Mouse (Mus musculus) stomach, postnatal 0 days (tissue): ENCODE results near the gene Lifr. TPM values are rescaled to one million over a fixed set of nuclear protein-coding genes. Genes with fewer than 3 reads are reported as not detected.

ENCODE experiments used
- ATAC-seq: fragments of 200-750 bp; cut with Nextera tagmentation; 2 replicates; pipeline ENCODE4 v1.8.0; 2017; ENCODE audit not compliant: low FRiP score, low TSS enrichment
- DNase-seq: peaks from one replicate; pipeline ENCODE4 v3.0.0-alpha.2; 2016; ENCODE audit warnings: low spot score
- H3K27ac ChIP-seq: fragments of 300-500 bp; sonication (generic); replicated peaks from 2 replicates; pipeline ENCODE4 v1.5.1; 2014; ENCODE audit warnings: mild to moderate bottlenecking, control low read depth
- H3K27me3 ChIP-seq: fragments of 300-500 bp; sonication (generic); 2 replicates; pipeline ENCODE4 v1.6.1; 2014; ENCODE audit warnings: low read length; ENCODE audit not compliant: control insufficient read depth, insufficient read depth
- H3K36me3 ChIP-seq: fragments of 300-500 bp; sonication (generic); 2 replicates; pipeline ENCODE4 v1.6.1; 2014; ENCODE audit warnings: low read length, mixed read lengths; ENCODE audit not compliant: control insufficient read depth, insufficient read depth
- H3K4me1 ChIP-seq: fragments of 300-500 bp; sonication (generic); replicated peaks from 2 replicates; pipeline ENCODE4 v1.6.1; 2014; ENCODE audit warnings: antibody characterized with exemption; ENCODE audit not compliant: control insufficient read depth, insufficient read depth
- H3K4me2 ChIP-seq: fragments of 300-500 bp; sonication (generic); replicated peaks from 2 replicates; pipeline ENCODE4 v1.6.1; 2014; ENCODE audit warnings: low read depth, mild to moderate bottlenecking, control low read depth, moderate library complexity
- H3K4me3 ChIP-seq: fragments of 300-500 bp; sonication (generic); 2 replicates; pipeline ENCODE4 v1.5.1; 2014; ENCODE audit warnings: low read depth, low read length, control low read depth
- H3K9ac ChIP-seq: fragments of 300-500 bp; sonication (generic); 2 replicates; pipeline ENCODE4 v1.6.1; 2014; ENCODE audit warnings: mild to moderate bottlenecking, low read length, control low read depth, mixed read lengths
- H3K9me3 ChIP-seq: fragments of 300-500 bp; sonication (generic); 2 replicates; pipeline ENCODE4 v1.6.1; 2016; ENCODE audit warnings: low read length; ENCODE audit not compliant: control insufficient read depth
- CTCF ChIP-seq: IDR thresholded peaks from 2 replicates; pipeline ENCODE4 v1.5.1; 2016; ENCODE audit warnings: antibody characterized with exemption, low read depth, mild to moderate bottlenecking, moderate library complexity
- EP300 ChIP-seq: optimal IDR thresholded peaks from 2 replicates; pipeline ENCODE3; 2016; ENCODE audit warnings: antibody characterized with exemption
- WGBS: fragments of 180-500 bp; shearing (Covaris S2); extraction: QIAGEN DNeasy Blood & Tissue Kit; methylation state at CpG from one replicate; pipeline ENCODE4 v1.1.7; 2014; 5-methylcytosine and 5-hydroxymethylcytosine counted together
- polyA plus RNA-seq: library from polyadenylated mRNA; unstranded; fragments of >200 nt; fragmentation: Nextera tagmentation; extraction: Ambion mirVana; gene quantifications from 2 replicates; pipeline ENCODE4 v1.2.1, GENCODE M21; 2015

Gene Lifr
- polyA plus RNA-seq, 1 experiment from 2014 or later = 15.6 TPM

GRCm38 (mm10) chr15:7141246-7141645, 50.8 kb downstream of the Lifr start:
- Histone ChIP-seq H3K9me3 (no peaks in the 10 kb centered on the region), H3K9ac (no peak overlapping the region), H3K27me3 (no peaks in the 10 kb centered on the region), H3K27ac (0 out of 2 replicates have a peak overlapping the region, but pooled peaks have one; percentile 8), H3K36me3 (no peaks in the 10 kb centered on the region), H3K4me1 (0 out of 2 replicates have a peak, but pooled peaks cover 3% of the 10 kb centered on the region), H3K4me2 (peak overlapping the region; percentile 8; the same call in 1 of the 2 replicates), H3K4me3 (no peak overlapping the region)
- no peak for TF ChIP-seq EP300
- TF ChIP-seq CTCF = no peak
- no peak for DNase-seq
- WGBS = 64% methylated on average over 13 of the region's 13 CpGs
- no peak for ATAC-seq

DNA sequence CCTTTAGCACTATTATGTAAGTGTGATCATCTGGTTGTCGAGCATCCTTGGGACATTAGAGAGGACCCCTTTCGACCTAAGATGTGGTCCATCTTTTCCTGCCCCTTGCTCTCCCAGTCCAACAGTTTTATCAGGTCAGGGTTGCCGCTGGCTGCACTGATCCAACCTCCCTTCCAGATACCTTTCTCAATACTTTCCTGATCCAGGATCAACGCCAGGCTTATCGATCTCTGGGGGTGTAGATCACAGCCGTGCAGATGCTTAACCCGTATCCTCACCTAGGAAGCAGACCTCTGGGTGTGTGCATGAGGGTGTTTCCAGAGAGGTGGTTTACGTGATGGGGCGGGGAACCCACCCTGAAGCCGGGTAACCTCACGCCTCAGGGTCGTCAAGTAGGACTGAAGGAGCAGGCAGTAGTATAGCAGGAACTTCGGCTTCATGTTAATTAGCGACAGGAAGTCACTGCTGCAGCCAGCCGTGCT, 53.3 kb downstream of the Lifr start:
- Histone ChIP-seq H3K27me3 (no peaks in the 10 kb centered on the region), H3K27ac (no peak overlapping the region), H3K9me3 (no peaks in the 10 kb centered on the region), H3K4me3 (no peak overlapping the region), H3K36me3 (no peaks in the 10 kb centered on the region), H3K4me2 (no peak overlapping the region), H3K9ac (no peak overlapping the region), H3K4me1 (0 out of 2 replicates have a peak, but pooled peaks cover 3% of the 10 kb centered on the region)
- TF ChIP-seq CTCF = no peak
- TF ChIP-seq EP300 = no peak
- WGBS = 69% methylated on average over 15 of the region's 15 CpGs
- ATAC-seq = no peak
- DNase-seq = no peak

- TF ChIP-seq EP300 = no peak
- WGBS = 79% methylated on average over 3 of the region's 3 CpGs
- Histone ChIP-seq H3K36me3 (no peaks in the 10 kb centered on the region), H3K4me3 (no peak overlapping the region), H3K9ac (no peak overlapping the region), H3K27ac (no peak overlapping the region), H3K4me1 (0 out of 2 replicates have a peak, but pooled peaks cover 3% of the 10 kb centered on the region), H3K4me2 (no peak overlapping the region), H3K27me3 (no peaks in the 10 kb centered on the region), H3K9me3 (no peaks in the 10 kb centered on the region)
- DNase-seq (no peak), ATAC-seq (no peak)
Observed at GRCm38 (mm10) chr15:7144542-7144941, 54.1 kb downstream of the Lifr start.

- H3K4me3 ChIP-seq = no peak overlapping the region
- TF ChIP-seq EP300 (no peak), CTCF (no peak)
- DNase-seq (no peak), ATAC-seq (no peak)
- H3K36me3 ChIP-seq = no peaks in the 10 kb centered on the region
- H3K27me3 ChIP-seq = no peaks in the 10 kb centered on the region
- 54% methylated on average over 9 of the region's 9 CpGs for WGBS
- H3K9ac ChIP-seq = no peak overlapping the region
- H3K4me1 ChIP-seq = 0 out of 2 replicates have a peak, but pooled peaks cover 3% of the 10 kb centered on the region
- H3K9me3 ChIP-seq = no peaks in the 10 kb centered on the region
- no peak overlapping the region for H3K4me2 ChIP-seq
- no peak overlapping the region for H3K27ac ChIP-seq
Observed at GRCm38 (mm10) chr15:7144942-7145341, 54.5 kb downstream of the Lifr start.

DNA sequence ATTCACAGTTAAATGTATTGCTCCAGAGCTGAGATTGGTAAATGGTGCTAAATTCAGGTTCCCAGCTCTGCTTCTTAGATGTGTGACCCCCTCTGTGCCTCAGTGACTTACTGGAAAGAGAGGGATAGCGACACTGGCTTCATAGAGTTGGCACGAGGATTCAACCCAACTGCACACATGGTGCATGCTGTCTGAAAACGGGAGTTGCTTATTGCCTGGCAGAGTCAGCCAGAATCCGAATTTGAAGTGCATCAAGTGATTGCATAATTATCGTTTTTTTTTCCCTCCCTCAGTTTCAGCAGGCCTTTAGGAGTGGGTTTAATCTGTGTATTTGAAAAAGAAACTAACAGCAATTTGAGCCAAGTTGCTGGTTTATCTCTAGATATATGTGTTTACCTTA, 55.1 kb downstream of the Lifr start:
- Histone ChIP-seq H3K9ac (no peak overlapping the region), H3K27ac (no peak overlapping the region)
- DNase-seq = no peak

GRCm38 (mm10) chr15:7146529-7146928, 56.1 kb downstream of the Lifr start:
- no peak overlapping the region for H3K4me2 ChIP-seq
- 0 out of 2 replicates have a peak, but pooled peaks cover 3% of the 10 kb centered on the region for H3K4me1 ChIP-seq
- ATAC-seq (no peak), DNase-seq (peak; percentile 62)
- no peak overlapping the region for H3K27ac ChIP-seq
- H3K36me3 ChIP-seq = no peaks in the 10 kb centered on the region
- no peaks in the 10 kb centered on the region for H3K27me3 ChIP-seq
- H3K4me3 ChIP-seq = no peak overlapping the region
- H3K9ac ChIP-seq = no peak overlapping the region
- no peaks in the 10 kb centered on the region for H3K9me3 ChIP-seq
- no peak for TF ChIP-seq EP300
- no peak for TF ChIP-seq CTCF
- WGBS = 47% methylated on average over 8 of the region's 8 CpGs

More for the DNA sequence above, 55.1 kb downstream of the Lifr start:
- Histone ChIP-seq H3K4me2 (no peak overlapping the region), H3K9me3 (no peaks in the 10 kb centered on the region), H3K4me1 (0 out of 2 replicates have a peak, but pooled peaks cover 3% of the 10 kb centered on the region), H3K4me3 (no peak overlapping the region), H3K36me3 (no peaks in the 10 kb centered on the region), H3K27me3 (no peaks in the 10 kb centered on the region)
- 36% methylated on average over 5 of the region's 5 CpGs for WGBS
- no peak for ATAC-seq
- TF ChIP-seq CTCF (no peak), EP300 (no peak)
